Mouse (Mus musculus) megakaryocyte, embryonic 14.5 days (primary cell): ENCODE results near the gene Fam89b.

Experiments used
- FLI1 ChIP-seq: IDR thresholded peaks from 2 replicates; pipeline ENCODE4 v1.6.1; 2012; ENCODE audit warnings: low read length, inconsistent platforms, mixed read lengths
- GATA1 ChIP-seq: IDR thresholded peaks from 3 replicates; pipeline ENCODE4 v1.6.1; 2012; ENCODE audit warnings: mixed read lengths, low read length, inconsistent platforms, borderline replicate concordance

- TF ChIP-seq GATA1 = no peak
- no peak for TF ChIP-seq FLI1
Observed at GRCm38 (mm10) chr19:5711907-5712460, 17.5 kb downstream of the Fam89b start.
